Mouse (Mus musculus): ENCODE results near the gene Nmnat3. TPM values are rescaled to one million over a fixed set of nuclear protein-coding genes. Genes with fewer than 3 reads are reported as not detected.

Gene Nmnat3
- polyA plus RNA-seq, 1 experiment from 2014 or later: 7.7 TPM

GRCm38 (mm10) chr9:98328415-98329176, 41.4 kb downstream of the Nmnat3 start:
- Histone ChIP-seq H3K4me3 (ENCODE audit: low read depth, low read length) (no peak overlapping the region), H3K4me1 (replicated peaks; ENCODE audit: control insufficient read depth, insufficient read depth) (no peaks in the 10 kb centered on the region), H3K36me3 (ENCODE audit: control insufficient read depth, insufficient read depth, low read length) (no peaks in the 10 kb centered on the region), H3K27me3 (ENCODE audit: control insufficient read depth, insufficient read depth, low read length) (no peaks in the 10 kb centered on the region), H3K9ac (ENCODE audit: low read length) (no peak overlapping the region), H3K27ac (replicated peaks) (no peak overlapping the region), H3K9me3 (ENCODE audit: control insufficient read depth, low read length) (no peaks in the 10 kb centered on the region), H3K4me2 (replicated peaks; ENCODE audit: low read depth) (no peak overlapping the region)
- DNase-seq (ENCODE audit: low spot score) (no peak), ATAC-seq (ENCODE audit: low FRiP score, low TSS enrichment) (no peak)
- 90% methylated on average over 10 of the region's 10 CpGs for WGBS
- TF ChIP-seq EP300 (optimal IDR thresholded peaks at IDR 0.05) (no peak), CTCF (IDR thresholded peaks at IDR 0.05; ENCODE audit: low read depth) (no peak)

DNA sequence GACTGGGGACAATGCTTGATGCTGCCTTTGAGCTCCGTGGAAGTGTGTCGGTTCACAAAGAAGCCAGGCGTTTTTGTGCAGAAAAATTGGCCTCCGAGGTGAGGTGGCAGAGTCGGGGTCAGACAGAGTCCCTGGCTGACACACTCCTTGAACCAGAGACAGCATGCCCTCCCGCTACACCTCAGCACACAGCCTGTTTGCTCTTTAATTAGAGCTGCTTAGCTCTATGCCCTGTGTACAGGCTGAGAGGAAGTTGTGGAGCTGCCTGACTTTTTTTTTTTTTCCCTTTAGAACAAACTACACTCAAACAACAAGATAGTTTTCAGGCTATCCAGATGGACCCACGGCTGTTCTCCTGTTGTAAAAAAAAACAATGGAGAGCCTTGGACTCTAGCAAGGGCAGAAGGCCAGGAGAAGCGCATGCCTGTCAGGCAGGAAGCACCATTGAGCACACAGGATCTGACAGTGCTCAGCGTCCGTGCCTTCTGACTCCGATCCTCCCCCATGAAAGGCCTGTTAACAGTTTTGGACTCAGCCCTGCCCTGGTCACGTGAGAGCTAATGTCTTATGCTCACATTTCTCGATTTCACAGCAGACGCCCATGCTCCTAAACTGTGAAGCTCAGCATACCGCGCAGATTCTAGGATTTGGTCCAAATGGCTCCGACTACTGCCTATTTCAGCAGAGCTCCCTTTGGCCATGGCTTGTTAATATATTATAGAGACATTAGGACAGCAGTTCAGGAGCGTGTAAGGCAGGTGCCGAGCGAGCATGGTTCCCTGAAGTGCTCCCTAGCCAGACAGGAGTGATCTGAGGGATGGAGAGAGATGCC, 42.3 kb downstream of the Nmnat3 start:
- Histone ChIP-seq H3K27ac (replicated peaks) (no peak overlapping the region), H3K4me2 (replicated peaks; ENCODE audit: low read depth) (no peak overlapping the region; the same call in 1 of the 2 replicates), H3K9me3 (ENCODE audit: control insufficient read depth, low read length) (no peaks in the 10 kb centered on the region), H3K9ac (ENCODE audit: low read length) (no peak overlapping the region), H3K4me3 (ENCODE audit: low read depth, low read length) (no peak overlapping the region), H3K4me1 (replicated peaks; ENCODE audit: control insufficient read depth, insufficient read depth) (no peaks in the 10 kb centered on the region), H3K36me3 (ENCODE audit: control insufficient read depth, insufficient read depth, low read length) (no peaks in the 10 kb centered on the region), H3K27me3 (ENCODE audit: control insufficient read depth, insufficient read depth, low read length) (no peaks in the 10 kb centered on the region)
- DNase-seq (ENCODE audit: low spot score) (peak; percentile 22), ATAC-seq (ENCODE audit: low FRiP score, low TSS enrichment) (peak; percentile 64; the same call in 1 of the 2 replicates)
- TF ChIP-seq EP300 (optimal IDR thresholded peaks at IDR 0.05) (no peak), CTCF (IDR thresholded peaks at IDR 0.05; ENCODE audit: low read depth) (no peak)
- WGBS: 42% methylated on average over 20 of the region's 20 CpGs

GRCm38 (mm10) chr9:98333219-98333754, 46.1 kb downstream of the Nmnat3 start:
- 62% methylated on average over 3 of the region's 3 CpGs for WGBS
- ATAC-seq (ENCODE audit: low FRiP score, low TSS enrichment): peak; percentile 61
- DNase-seq (ENCODE audit: low spot score): no peak
- no peaks in the 10 kb centered on the region for H3K27me3 ChIP-seq (ENCODE audit: control insufficient read depth, insufficient read depth, low read length)
- H3K4me1 ChIP-seq (replicated peaks; ENCODE audit: control insufficient read depth, insufficient read depth): no peaks in the 10 kb centered on the region; the same call in 1 of the 2 replicates
- no peak overlapping the region for H3K9ac ChIP-seq (ENCODE audit: low read length)
- no peak overlapping the region for H3K4me3 ChIP-seq (ENCODE audit: low read depth, low read length)
- TF ChIP-seq CTCF (IDR thresholded peaks at IDR 0.05; ENCODE audit: low read depth): no peak
- no peak for TF ChIP-seq EP300 (optimal IDR thresholded peaks at IDR 0.05)
- H3K9me3 ChIP-seq (ENCODE audit: control insufficient read depth, low read length): no peaks in the 10 kb centered on the region
- no peak overlapping the region for H3K4me2 ChIP-seq (replicated peaks; ENCODE audit: low read depth)
- H3K36me3 ChIP-seq (ENCODE audit: control insufficient read depth, insufficient read depth, low read length): no peaks in the 10 kb centered on the region
- no peak overlapping the region for H3K27ac ChIP-seq (replicated peaks)

GRCm38 (mm10) chr9:98337881-98338769, 50.9 kb downstream of the Nmnat3 start:
- WGBS: 53% methylated on average over 15 of the region's 15 CpGs
- Histone ChIP-seq H3K9ac (ENCODE audit: low read length) (no peak overlapping the region), H3K4me3 (ENCODE audit: low read depth, low read length) (no peak overlapping the region), H3K4me1 (replicated peaks; ENCODE audit: control insufficient read depth, insufficient read depth) (no peaks in the 10 kb centered on the region; the same call in 1 of the 2 replicates), H3K4me2 (replicated peaks; ENCODE audit: low read depth) (no peak overlapping the region), H3K36me3 (ENCODE audit: control insufficient read depth, insufficient read depth, low read length) (no peaks in the 10 kb centered on the region), H3K27ac (replicated peaks) (no peak overlapping the region), H3K9me3 (ENCODE audit: control insufficient read depth, low read length) (no peaks in the 10 kb centered on the region), H3K27me3 (ENCODE audit: control insufficient read depth, insufficient read depth, low read length) (no peaks in the 10 kb centered on the region)
- no peak for TF ChIP-seq CTCF (IDR thresholded peaks at IDR 0.05; ENCODE audit: low read depth)
- TF ChIP-seq EP300 (optimal IDR thresholded peaks at IDR 0.05): no peak
- DNase-seq (ENCODE audit: low spot score) (no peak), ATAC-seq (ENCODE audit: low FRiP score, low TSS enrichment) (no peak)

GRCm38 (mm10) chr9:98339971-98340370, 52.7 kb downstream of the Nmnat3 start:
- H3K4me3 ChIP-seq (ENCODE audit: low read depth, low read length): no peak overlapping the region
- H3K27me3 ChIP-seq (ENCODE audit: control insufficient read depth, insufficient read depth, low read length): no peaks in the 10 kb centered on the region
- no peaks in the 10 kb centered on the region for H3K36me3 ChIP-seq (ENCODE audit: control insufficient read depth, insufficient read depth, low read length)
- 65% methylated on average over 4 of the region's 4 CpGs for WGBS
- H3K4me1 ChIP-seq (replicated peaks; ENCODE audit: control insufficient read depth, insufficient read depth): no peaks in the 10 kb centered on the region; the same call in 1 of the 2 replicates
- TF ChIP-seq EP300 (optimal IDR thresholded peaks at IDR 0.05): no peak
- no peak for TF ChIP-seq CTCF (IDR thresholded peaks at IDR 0.05; ENCODE audit: low read depth)
- DNase-seq (ENCODE audit: low spot score): no peak
- H3K4me2 ChIP-seq (replicated peaks; ENCODE audit: low read depth): no peak overlapping the region
- no peaks in the 10 kb centered on the region for H3K9me3 ChIP-seq (ENCODE audit: control insufficient read depth, low read length)
- no peak for ATAC-seq (ENCODE audit: low FRiP score, low TSS enrichment)
- H3K27ac ChIP-seq (replicated peaks): no peak overlapping the region
- no peak overlapping the region for H3K9ac ChIP-seq (ENCODE audit: low read length)

All from stomach, postnatal 0 days (tissue).